Mouse (Mus musculus): Measurements from ENCODE around the gene Zfp296. TPM values are rescaled to one million over a fixed set of nuclear protein-coding genes. Genes with fewer than 3 reads are reported as not detected.
A peak's percentile ranks its signal among the peaks of the same experiment; 100 is the strongest.
"Not testable (repeated sequence)": the region's sequence is repeated elsewhere in the genome, so short reads cannot be mapped to it uniquely, and the experiment has no call there.

Zfp296 gene
- polyA plus RNA-seq, 1 experiment, result not detected

- WGBS, result 41% methylated on average over 3 of the region's 3 CpGs
- peaks cover 6% of the 10 kb centered on the region for H3K4me1 ChIP-seq (ENCODE audit: control insufficient read depth, insufficient read depth, low read length)
- no peak overlapping the region for H3K27ac ChIP-seq (ENCODE audit: insufficient read depth, low read depth, low read length)
- no peak overlapping the region for H3K4me3 ChIP-seq (ENCODE audit: insufficient read depth, low read depth, low read length)
- no peak for TF ChIP-seq CTCF (IDR thresholded peaks at IDR 0.05; ENCODE audit: insufficient read depth, low read depth, low read length)
- no peak for TF ChIP-seq POLR2A (IDR thresholded peaks at IDR 0.05; ENCODE audit: insufficient read depth, low read depth, low read length)
Observed at GRCm38 (mm10) chr7:19589207-19589606, 12.1 kb downstream of the Zfp296 start.

GRCm38 (mm10) chr7:19589917-19590316 lies 12.8 kb downstream of the Zfp296 start:
- no peak overlapping the region for H3K27ac ChIP-seq (ENCODE audit: insufficient read depth, low read depth, low read length)
- no peak for TF ChIP-seq POLR2A (IDR thresholded peaks at IDR 0.05; ENCODE audit: insufficient read depth, low read depth, low read length)
- no peak for TF ChIP-seq CTCF (IDR thresholded peaks at IDR 0.05; ENCODE audit: insufficient read depth, low read depth, low read length)
- WGBS, result 46% methylated on average over 3 of the region's 3 CpGs
- H3K4me3 ChIP-seq (ENCODE audit: insufficient read depth, low read depth, low read length), result no peak overlapping the region
- H3K4me1 ChIP-seq (ENCODE audit: control insufficient read depth, insufficient read depth, low read length), result peaks cover 6% of the 10 kb centered on the region

GRCm38 (mm10) chr7:19593061-19593730 lies 16.1 kb downstream of the Zfp296 start:
- 89% methylated on average over 10 of the region's 10 CpGs for WGBS
- TF ChIP-seq CTCF (IDR thresholded peaks at IDR 0.05; ENCODE audit: insufficient read depth, low read depth, low read length) (no peak), POLR2A (IDR thresholded peaks at IDR 0.05; ENCODE audit: insufficient read depth, low read depth, low read length) (no peak)
- no peak overlapping the region for H3K4me3 ChIP-seq (ENCODE audit: insufficient read depth, low read depth, low read length)
- peaks cover 7% of the 10 kb centered on the region for H3K4me1 ChIP-seq (ENCODE audit: control insufficient read depth, insufficient read depth, low read length)
- no peak overlapping the region for H3K27ac ChIP-seq (ENCODE audit: insufficient read depth, low read depth, low read length)

- Histone ChIP-seq H3K4me3 (ENCODE audit: insufficient read depth, low read depth, low read length) (no peak overlapping the region), H3K4me1 (ENCODE audit: control insufficient read depth, insufficient read depth, low read length) (peaks cover 23% of the 10 kb centered on the region), H3K27ac (ENCODE audit: insufficient read depth, low read depth, low read length) (no peak overlapping the region)
- TF ChIP-seq POLR2A (IDR thresholded peaks at IDR 0.05; ENCODE audit: insufficient read depth, low read depth, low read length) (no peak), CTCF (IDR thresholded peaks at IDR 0.05; ENCODE audit: insufficient read depth, low read depth, low read length) (no peak)
- 22% methylated on average over 5 of the region's 5 CpGs for WGBS
Observed at GRCm38 (mm10) chr7:19600562-19600961, 23.5 kb downstream of the Zfp296 start.

- Histone ChIP-seq H3K4me3 (ENCODE audit: insufficient read depth, low read depth, low read length) (peak overlapping the region; percentile 15; the same call in 1 of the 2 replicates), H3K27ac (ENCODE audit: insufficient read depth, low read depth, low read length) (no peak overlapping the region), H3K4me1 (ENCODE audit: control insufficient read depth, insufficient read depth, low read length) (peaks cover 23% of the 10 kb centered on the region)
- 77% methylated on average over 12 of the region's 12 CpGs for WGBS
- TF ChIP-seq CTCF (IDR thresholded peaks at IDR 0.05; ENCODE audit: insufficient read depth, low read depth, low read length) (no peak), POLR2A (IDR thresholded peaks at IDR 0.05; ENCODE audit: insufficient read depth, low read depth, low read length) (no peak)
Observed at GRCm38 (mm10) chr7:19603055-19603454, 26.0 kb downstream of the Zfp296 start.

- H3K4me1 ChIP-seq (ENCODE audit: control insufficient read depth, insufficient read depth, low read length), result peaks cover 20% of the 10 kb centered on the region
- no peak for TF ChIP-seq CTCF (IDR thresholded peaks at IDR 0.05; ENCODE audit: insufficient read depth, low read depth, low read length)
- TF ChIP-seq POLR2A (IDR thresholded peaks at IDR 0.05; ENCODE audit: insufficient read depth, low read depth, low read length), result peak; percentile 81
- peak within 1 kb of the TSS; percentile 64 for H3K4me3 ChIP-seq (ENCODE audit: insufficient read depth, low read depth, low read length)
- WGBS, result under 1% methylated on average over 57 of the region's 57 CpGs
- H3K27ac ChIP-seq (ENCODE audit: insufficient read depth, low read depth, low read length), result 0 out of 2 replicates have a peak within 1 kb of the TSS, but pooled peaks have one; percentile 1
Observed at GRCm38 (mm10) chr7:19603849-19604605, 26.9 kb downstream of the Zfp296 start, which contains the start of gene Clasrp. Gene Clasrp (minus strand): TSS chr7:19604486.

- WGBS, result 53% methylated on average over 10 of the region's 10 CpGs
- Histone ChIP-seq H3K4me3 (ENCODE audit: insufficient read depth, low read depth, low read length) (peak overlapping the region; percentile 64), H3K4me1 (ENCODE audit: control insufficient read depth, insufficient read depth, low read length) (peaks cover 18% of the 10 kb centered on the region)
- H3K27ac ChIP-seq (ENCODE audit: insufficient read depth, low read depth, low read length), result not testable (repeated sequence)
Observed at GRCm38 (mm10) chr7:19604606-19605214, 27.6 kb downstream of the Zfp296 start.

GRCm38 (mm10) chr7:19607291-19607690 lies 30.2 kb downstream of the Zfp296 start:
- Histone ChIP-seq H3K4me1 (ENCODE audit: control insufficient read depth, insufficient read depth, low read length) (peaks cover 9% of the 10 kb centered on the region), H3K27ac (ENCODE audit: insufficient read depth, low read depth, low read length) (no peak overlapping the region), H3K4me3 (ENCODE audit: insufficient read depth, low read depth, low read length) (no peak overlapping the region)
- WGBS, result 83% methylated on average over 5 of the region's 5 CpGs
- TF ChIP-seq CTCF (IDR thresholded peaks at IDR 0.05; ENCODE audit: insufficient read depth, low read depth, low read length) (no peak), POLR2A (IDR thresholded peaks at IDR 0.05; ENCODE audit: insufficient read depth, low read depth, low read length) (no peak)
